Mouse (Mus musculus) ES-Bruce4 (cell line): ENCODE measurements at regions not wholly inside any gene's neighbourhood (a gene's known extent, or its start where the extent isn't known, plus 50 kb on each side); places are given as distances from the start of the nearest gene placed in this dataset.

ENCODE experiments used
- CTCF ChIP-seq: IDR thresholded peaks from one replicate; pipeline ENCODE4 v1.8.1; 2011; ENCODE audit warnings: low read depth, low read length
- POLR2A ChIP-seq: IDR thresholded peaks from one replicate; pipeline ENCODE4 v1.8.1; 2011; ENCODE audit warnings: low read length; ENCODE audit not compliant: insufficient read depth

- TF ChIP-seq POLR2A (no peak), CTCF (no peak)
Observed at GRCm38 (mm10) chr9:85550455-85550854, 198.7 kb downstream of the Ibtk start.
